Mouse (Mus musculus) liver, embryonic 15.5 days (tissue): ENCODE results near the gene Slc35b4. TPM values are rescaled to one million over a fixed set of nuclear protein-coding genes. Genes with fewer than 3 reads are reported as not detected.

Experiments used
- ATAC-seq: fragments of 200-750 bp; cut with Nextera tagmentation; 2 replicates; pipeline ENCODE4 v1.8.0; 2017; ENCODE audit warnings: moderate number of reproducible peaks, mild to moderate bottlenecking, moderate library complexity; ENCODE audit not compliant: insufficient read depth
- H3K27ac ChIP-seq: fragments of 300-500 bp; sonication (generic); replicated peaks from 2 replicates; pipeline ENCODE4 v1.5.1; 2015; ENCODE audit warnings: mild to moderate bottlenecking, inconsistent platforms
- H3K27me3 ChIP-seq: fragments of 300-500 bp; sonication (generic); 2 replicates; pipeline ENCODE4 v1.6.1; 2015; ENCODE audit warnings: mild to moderate bottlenecking, inconsistent platforms
- H3K36me3 ChIP-seq: fragments of 300-500 bp; sonication (generic); replicated peaks from 2 replicates; pipeline ENCODE4 v1.6.1; 2015; ENCODE audit warnings: moderate library complexity, mild to moderate bottlenecking, inconsistent platforms
- H3K4me1 ChIP-seq: fragments of 300-500 bp; sonication (generic); replicated peaks from 2 replicates; pipeline ENCODE4 v1.6.1; 2015; ENCODE audit warnings: inconsistent platforms
- H3K4me2 ChIP-seq: fragments of 300-500 bp; sonication (generic); 2 replicates; pipeline ENCODE4 v1.6.1; 2015; ENCODE audit warnings: moderate library complexity, mild to moderate bottlenecking, inconsistent platforms
- H3K4me3 ChIP-seq: fragments of 300-500 bp; sonication (generic); replicated peaks from 2 replicates; pipeline ENCODE4 v1.5.1; 2015; ENCODE audit warnings: mild to moderate bottlenecking, inconsistent platforms
- H3K9ac ChIP-seq: fragments of 300-500 bp; sonication (generic); 2 replicates; pipeline ENCODE4 v1.6.1; 2015; ENCODE audit warnings: moderate library complexity, mild to moderate bottlenecking, inconsistent platforms
- H3K9me3 ChIP-seq: fragments of 300-500 bp; sonication (generic); replicated peaks from 2 replicates; pipeline ENCODE4 v1.6.1; 2016; ENCODE audit warnings: inconsistent platforms
- WGBS: fragments of 180-500 bp; shearing (Covaris S2); methylation state at CpG from one replicate; pipeline ENCODE4 v1.1.7; 2015; ENCODE audit warnings: mixed read lengths; ENCODE audit not compliant: insufficient replicate concordance; 5-methylcytosine and 5-hydroxymethylcytosine counted together
- polyA plus RNA-seq: library from polyadenylated mRNA; unstranded; fragments of >200 nt; fragmentation: Nextera tagmentation; extraction: Ambion mirVana; gene quantifications from 2 replicates; pipeline ENCODE4 v1.2.1, GENCODE M21; 2015

Gene Slc35b4
- 19.5 and 21.4 TPM in 2 replicates for polyA plus RNA-seq

DNA sequence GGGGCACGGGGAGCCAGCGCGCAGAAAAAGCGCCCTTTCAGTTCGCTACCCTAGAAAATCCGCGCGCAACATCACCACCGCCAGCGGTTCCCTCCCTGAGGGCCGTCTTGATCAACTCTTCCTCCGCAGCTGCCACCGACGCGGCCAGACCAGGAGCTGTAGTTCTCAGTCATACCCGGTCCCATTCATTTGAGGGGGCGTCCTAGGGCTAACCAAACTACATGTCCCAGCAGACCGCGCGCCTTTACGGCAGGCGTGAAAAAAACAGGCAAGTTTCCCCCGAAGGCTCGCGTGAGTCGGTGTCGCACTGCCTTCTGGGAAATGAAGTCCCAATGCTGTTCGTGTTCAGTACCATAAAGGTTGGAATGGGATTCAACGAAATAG, at the start of gene Slc35b4:
Slc35b4 (minus strand) TSS at position 248 of the 384 bp plus-strand sequence.
- H3K27ac ChIP-seq: peak within 1 kb of the TSS; percentile 89
- peak within 1 kb of the TSS; percentile 84 for H3K9ac ChIP-seq
- peak within 1 kb of the TSS; percentile 86 for H3K4me2 ChIP-seq
- no peaks in the 10 kb centered on the region for H3K27me3 ChIP-seq
- ATAC-seq: peak; percentile 97
- peaks cover 28% of the 10 kb centered on the region for H3K4me1 ChIP-seq
- H3K9me3 ChIP-seq: no peaks in the 10 kb centered on the region
- peak within 1 kb of the TSS; percentile 86 for H3K4me3 ChIP-seq
- under 1% methylated on average over 29 of the region's 29 CpGs for WGBS
- peaks cover 6% of the 10 kb centered on the region; the same call in 1 of the 2 replicates for H3K36me3 ChIP-seq

GRCm38 (mm10) chr6:34225004-34225599, 48.2 kb upstream of the Slc35b4 start:
- Histone ChIP-seq H3K27me3 (no peaks in the 10 kb centered on the region), H3K9ac (no peak overlapping the region), H3K36me3 (no peaks in the 10 kb centered on the region), H3K4me1 (no peaks in the 10 kb centered on the region), H3K4me2 (no peak overlapping the region), H3K27ac (no peak overlapping the region), H3K9me3 (0 out of 2 replicates have a peak, but pooled peaks cover 4% of the 10 kb centered on the region), H3K4me3 (no peak overlapping the region)
- WGBS: 68% methylated on average over 3 of the region's 3 CpGs
- ATAC-seq: no peak

GRCm38 (mm10) chr6:34216450-34217319, 39.8 kb upstream of the Slc35b4 start:
- Histone ChIP-seq H3K27ac (no peak overlapping the region), H3K9me3 (no peaks in the 10 kb centered on the region), H3K4me2 (no peak overlapping the region), H3K9ac (no peak overlapping the region), H3K4me3 (no peak overlapping the region), H3K4me1 (no peaks in the 10 kb centered on the region), H3K36me3 (no peaks in the 10 kb centered on the region), H3K27me3 (no peaks in the 10 kb centered on the region; the same call in 1 of the 2 replicates)
- WGBS: 35% methylated on average over 9 of the region's 9 CpGs
- no peak for ATAC-seq

DNA sequence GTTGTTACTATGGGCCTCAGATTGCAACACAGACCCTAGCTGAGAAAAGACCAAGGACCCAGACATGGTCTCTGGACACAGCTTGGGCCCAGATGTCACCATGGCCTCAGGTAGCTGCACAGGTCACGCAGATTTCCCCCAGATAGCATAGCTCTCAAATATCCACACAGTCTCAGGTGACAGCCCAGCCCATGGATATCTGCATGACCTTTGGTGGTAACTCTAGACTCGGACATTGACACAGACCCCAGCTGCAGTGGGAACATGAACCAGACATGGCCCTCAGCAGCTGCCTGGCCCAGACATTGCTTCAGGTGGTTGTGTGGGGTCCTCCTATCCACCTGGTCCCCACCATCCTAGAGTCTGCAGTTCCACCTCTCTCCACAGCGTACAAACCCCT, 28.8 kb upstream of the Slc35b4 start:
- WGBS: 64% methylated on average over 3 of the region's 3 CpGs
- no peaks in the 10 kb centered on the region for H3K27me3 ChIP-seq
- H3K4me1 ChIP-seq: no peaks in the 10 kb centered on the region
- no peak overlapping the region for H3K27ac ChIP-seq
- no peak overlapping the region for H3K9ac ChIP-seq
- H3K4me3 ChIP-seq: no peak overlapping the region
- no peak overlapping the region for H3K4me2 ChIP-seq
- no peaks in the 10 kb centered on the region for H3K36me3 ChIP-seq
- no peaks in the 10 kb centered on the region for H3K9me3 ChIP-seq
- ATAC-seq: no peak

GRCm38 (mm10) chr6:34204971-34205572, 28.2 kb upstream of the Slc35b4 start:
- Histone ChIP-seq H3K27ac (no peak overlapping the region), H3K4me1 (no peaks in the 10 kb centered on the region), H3K9ac (no peak overlapping the region), H3K4me3 (no peak overlapping the region), H3K9me3 (no peaks in the 10 kb centered on the region), H3K27me3 (no peaks in the 10 kb centered on the region), H3K4me2 (no peak overlapping the region), H3K36me3 (no peaks in the 10 kb centered on the region)
- ATAC-seq: no peak
- 35% methylated on average over 8 of the region's 8 CpGs for WGBS

DNA sequence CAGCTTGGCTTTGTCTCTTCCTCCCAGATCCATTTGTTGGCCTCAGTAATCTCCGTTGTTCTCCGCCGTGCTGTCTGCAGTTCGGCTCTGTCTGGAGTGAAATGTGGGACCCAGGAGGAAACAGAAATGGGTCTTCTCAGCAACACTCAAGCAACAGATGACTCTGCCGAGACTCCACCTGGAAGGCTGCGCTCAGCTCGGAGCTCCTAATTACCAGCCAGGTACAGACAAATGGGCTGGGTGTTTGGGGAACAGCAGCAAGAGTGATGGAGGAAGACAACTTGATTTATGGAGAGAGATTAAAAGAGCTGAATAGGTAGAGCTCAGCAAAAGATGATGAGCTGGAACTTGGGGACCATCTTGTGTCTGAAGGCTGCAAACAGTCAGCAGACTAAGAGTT, 26.6 kb upstream of the Slc35b4 start:
- WGBS: 53% methylated on average over 7 of the region's 7 CpGs
- Histone ChIP-seq H3K9me3 (no peaks in the 10 kb centered on the region), H3K36me3 (no peaks in the 10 kb centered on the region), H3K4me2 (no peak overlapping the region), H3K4me1 (no peaks in the 10 kb centered on the region), H3K4me3 (no peak overlapping the region), H3K27me3 (no peaks in the 10 kb centered on the region), H3K27ac (no peak overlapping the region), H3K9ac (no peak overlapping the region)
- ATAC-seq: no peak

GRCm38 (mm10) chr6:34194981-34195380, 18.1 kb upstream of the Slc35b4 start:
- 49% methylated on average over 1 of the region's 1 CpGs for WGBS

GRCm38 (mm10) chr6:34193708-34194475, 17.0 kb upstream of the Slc35b4 start:
- Histone ChIP-seq H3K4me1 (no peaks in the 10 kb centered on the region), H3K9ac (no peak overlapping the region), H3K27me3 (no peaks in the 10 kb centered on the region), H3K9me3 (no peaks in the 10 kb centered on the region), H3K4me3 (no peak overlapping the region), H3K4me2 (no peak overlapping the region), H3K27ac (no peak overlapping the region), H3K36me3 (no peaks in the 10 kb centered on the region)
- 44% methylated on average over 12 of the region's 12 CpGs for WGBS
- no peak for ATAC-seq

More at GRCm38 (mm10) chr6:34194981-34195380, 18.1 kb upstream of the Slc35b4 start:
- Histone ChIP-seq H3K4me2 (no peak overlapping the region), H3K9me3 (no peaks in the 10 kb centered on the region), H3K4me3 (no peak overlapping the region), H3K27me3 (no peaks in the 10 kb centered on the region), H3K9ac (no peak overlapping the region), H3K27ac (no peak overlapping the region), H3K4me1 (no peaks in the 10 kb centered on the region), H3K36me3 (no peaks in the 10 kb centered on the region)
- ATAC-seq: no peak

DNA sequence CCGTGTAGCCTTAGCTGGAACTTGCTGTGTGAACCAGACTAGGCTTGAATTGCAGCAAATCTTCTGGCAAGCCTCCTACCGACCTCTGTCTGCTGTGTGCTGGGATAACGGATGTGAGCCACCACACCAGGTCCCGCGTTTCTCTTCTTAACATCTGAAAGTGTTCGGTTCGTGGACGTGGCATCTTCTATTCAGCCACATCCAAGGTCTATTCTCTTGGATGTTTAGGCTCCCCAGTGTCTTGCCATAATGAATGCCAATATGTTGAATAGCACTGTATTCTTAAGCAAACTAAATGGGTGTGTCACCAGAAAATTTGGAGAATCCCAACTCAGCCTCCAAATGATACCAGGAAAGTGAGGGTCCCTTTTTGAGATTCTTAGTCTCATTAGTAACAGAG, 14.5 kb upstream of the Slc35b4 start:
- Histone ChIP-seq H3K4me3 (no peak overlapping the region), H3K4me2 (no peak overlapping the region), H3K4me1 (no peaks in the 10 kb centered on the region; the same call in 1 of the 2 replicates), H3K36me3 (no peaks in the 10 kb centered on the region), H3K27ac (no peak overlapping the region), H3K27me3 (no peaks in the 10 kb centered on the region), H3K9me3 (no peaks in the 10 kb centered on the region), H3K9ac (no peak overlapping the region)
- 70% methylated on average over 8 of the region's 8 CpGs for WGBS
- ATAC-seq: no peak

GRCm38 (mm10) chr6:34189494-34189893, 12.6 kb upstream of the Slc35b4 start:
- H3K9ac ChIP-seq: no peak overlapping the region
- no peak overlapping the region for H3K27ac ChIP-seq
- 47% methylated on average over 3 of the region's 3 CpGs for WGBS
- H3K36me3 ChIP-seq: no peaks in the 10 kb centered on the region
- H3K4me3 ChIP-seq: no peak overlapping the region
- no peak for ATAC-seq
- H3K4me2 ChIP-seq: no peak overlapping the region
- no peaks in the 10 kb centered on the region; the same call in 1 of the 2 replicates for H3K4me1 ChIP-seq
- H3K27me3 ChIP-seq: no peaks in the 10 kb centered on the region
- H3K9me3 ChIP-seq: no peaks in the 10 kb centered on the region
